Mouse (Mus musculus): ENCODE measurements around the gene Acta2.

Acta2 gene

DNA sequence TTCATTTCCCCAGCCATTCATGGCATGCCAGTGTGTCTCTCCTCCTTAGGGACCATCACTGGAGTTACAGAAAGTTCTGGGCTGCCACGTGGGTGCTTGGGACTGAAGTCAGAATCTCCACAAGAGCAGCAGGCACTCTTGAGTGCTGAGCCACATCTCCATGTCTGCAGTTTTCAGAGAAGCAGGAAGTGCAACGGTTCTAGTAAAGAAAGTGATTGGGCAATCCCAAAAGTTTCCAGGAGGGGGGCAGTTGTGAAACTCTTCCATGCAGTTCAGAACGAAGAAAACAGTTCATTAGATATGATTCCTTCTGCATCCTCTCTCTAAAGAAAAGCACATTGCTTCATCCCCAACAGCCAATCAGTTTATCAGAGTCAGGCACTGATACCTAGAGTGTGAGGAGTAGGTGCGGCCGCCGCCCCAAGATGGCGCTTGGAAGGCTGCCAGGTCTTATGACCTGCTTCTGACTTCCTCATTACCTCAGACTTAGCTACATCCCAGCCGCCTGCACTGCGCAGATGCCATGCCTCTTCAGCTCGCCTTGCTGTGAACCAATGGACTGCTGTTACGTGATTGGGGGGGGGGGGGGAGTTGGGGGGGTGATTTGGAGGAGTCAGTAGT, 14.8 kb upstream of the Acta2 start:
- DNase-seq (ENCODE audit: low spot score), result no peak

DNA sequence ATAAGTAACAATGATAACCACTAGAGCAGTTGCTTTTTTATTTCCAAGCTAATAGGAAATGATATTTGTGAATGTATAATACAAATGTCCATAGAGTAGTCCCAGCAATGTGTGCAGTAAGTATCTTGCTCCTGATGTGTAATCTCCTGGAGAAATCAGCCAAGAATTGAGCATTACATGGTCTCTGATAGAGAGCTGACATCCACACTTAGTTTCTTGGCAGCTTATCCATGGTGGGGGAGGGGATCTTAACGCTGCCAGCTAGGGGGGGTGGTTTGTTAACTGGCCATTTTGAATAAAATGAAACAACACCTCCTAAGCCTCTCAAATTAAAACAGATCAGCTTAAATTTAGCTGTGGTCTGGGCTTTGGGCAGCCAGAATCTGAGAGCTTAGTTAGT, 13.6 kb upstream of the Acta2 start:
- DNase-seq (ENCODE audit: low spot score), result no peak

DNA sequence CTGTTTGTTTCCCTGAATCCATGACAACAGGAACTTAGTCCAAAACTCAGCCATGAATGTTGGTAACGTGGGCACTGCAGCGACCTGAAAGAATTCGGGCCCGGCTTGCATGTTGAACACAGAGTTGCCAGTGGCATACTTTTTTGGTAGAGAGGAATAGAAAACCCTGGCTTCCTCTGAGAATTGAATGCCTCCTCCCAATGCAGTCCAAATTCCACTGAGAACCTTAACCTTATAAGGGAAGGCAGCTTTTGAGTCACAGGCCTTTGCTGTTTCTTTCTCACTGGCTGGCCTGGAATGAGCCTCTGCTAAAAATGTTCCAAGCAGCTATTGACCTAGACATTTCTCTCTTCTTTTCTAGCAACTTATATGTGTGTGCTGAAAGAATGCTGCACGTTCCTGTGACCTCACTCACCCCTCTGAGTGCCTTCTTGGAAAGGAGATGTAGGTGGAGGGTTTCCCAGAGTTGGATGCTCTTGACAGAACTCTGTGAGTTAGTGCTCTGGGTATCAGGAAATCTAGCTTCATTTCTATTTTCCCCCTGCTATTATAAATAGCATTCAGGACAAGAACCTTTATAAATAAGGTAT, 10.3 kb upstream of the Acta2 start:
- no peak for DNase-seq (ENCODE audit: low spot score)

DNA sequence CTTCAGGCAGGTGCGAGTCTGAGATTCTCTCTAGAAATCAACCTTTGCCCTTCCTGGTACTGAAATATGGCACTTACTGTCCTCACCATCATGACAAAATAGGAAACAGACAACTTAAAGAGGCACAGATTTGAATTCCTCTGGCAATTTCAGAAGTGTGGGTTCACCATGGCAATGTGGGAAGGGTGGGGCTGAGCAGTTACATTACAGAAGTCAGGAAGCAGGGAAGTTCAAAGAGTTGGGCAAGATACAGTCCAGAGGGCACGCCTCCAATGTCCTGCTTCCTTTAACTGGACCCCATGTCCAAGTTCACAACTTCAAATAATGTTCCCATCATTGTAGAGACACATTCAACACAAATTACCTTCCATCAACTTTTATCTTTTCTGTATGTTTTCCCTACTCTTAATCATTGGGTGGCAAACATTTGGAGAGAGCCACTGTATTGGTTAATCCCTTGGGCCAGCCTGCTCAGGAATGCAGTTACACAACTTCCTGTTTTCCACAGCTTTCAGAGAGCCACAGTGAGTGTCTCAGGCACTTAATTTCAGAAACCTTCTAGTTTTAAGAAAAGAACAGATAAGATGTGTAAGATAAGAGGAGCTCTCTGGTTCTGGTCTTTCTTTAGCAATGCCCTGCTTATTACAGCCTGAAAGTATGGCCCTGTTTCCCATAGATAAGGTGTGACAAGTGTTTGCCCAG, 7.0 kb upstream of the Acta2 start:
- no peak for DNase-seq (ENCODE audit: low spot score)

GRCm38 (mm10) chr19:34256936-34257335, 1.5 kb upstream of the Acta2 start:
- DNase-seq (ENCODE audit: low spot score), result no peak

DNA sequence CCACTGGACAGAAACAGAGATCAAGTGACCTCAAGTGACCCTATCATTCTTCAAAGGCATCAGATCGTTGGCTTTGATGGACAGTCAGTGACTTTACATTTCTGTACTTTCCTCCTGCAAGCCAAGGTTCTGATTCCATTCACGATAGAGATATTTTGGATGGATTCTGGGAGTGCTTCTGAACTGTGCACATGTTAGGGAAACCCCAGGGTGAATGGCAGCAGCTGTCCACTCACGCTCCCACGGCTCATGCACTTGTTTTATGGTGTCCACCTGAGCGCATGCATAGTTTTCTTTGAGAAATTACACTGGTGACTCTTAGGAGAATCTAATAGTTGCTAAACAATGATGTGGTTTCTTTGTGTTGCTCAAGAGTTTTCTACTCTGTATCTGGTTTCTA, 759 bp upstream of the Acta2 start:
- no peak for DNase-seq (ENCODE audit: low spot score)

DNA sequence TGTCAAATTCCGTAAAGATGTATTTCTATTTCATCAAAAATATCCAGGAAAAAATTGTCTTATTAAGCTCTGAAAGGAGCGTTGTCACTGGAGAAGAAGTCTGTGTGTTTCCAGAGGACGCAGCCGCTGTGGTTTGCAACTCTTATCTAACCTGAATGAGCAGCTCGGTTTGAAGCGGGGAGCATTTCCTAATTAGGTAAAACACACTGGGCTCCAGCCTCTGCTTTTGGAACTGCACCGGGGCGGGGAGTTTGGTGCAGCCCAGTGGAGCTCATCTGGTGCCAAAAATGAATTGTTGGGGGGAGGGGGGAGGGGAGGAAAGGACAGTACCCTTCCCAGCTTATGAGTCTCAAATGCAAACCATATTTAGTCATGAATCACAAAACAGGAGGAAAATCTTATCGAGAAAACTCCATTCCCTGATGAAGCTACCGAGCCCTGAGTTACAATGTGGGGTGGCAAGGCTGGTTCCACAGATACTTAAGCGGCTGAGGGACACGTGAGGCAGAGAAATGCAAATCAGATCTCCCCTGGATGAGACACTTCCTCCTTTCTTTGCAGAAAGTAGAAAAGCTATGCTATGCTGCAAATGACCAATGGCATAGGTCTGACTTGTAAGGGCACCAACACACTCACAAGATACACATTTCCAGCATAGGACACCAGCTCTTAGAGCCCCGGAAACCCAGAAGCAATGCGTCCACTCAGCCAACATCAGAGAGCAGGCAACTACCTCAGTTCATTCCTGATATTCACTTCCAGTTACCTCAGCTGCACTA, 1.1 kb downstream of the Acta2 start:
- peak; percentile 28 for DNase-seq (ENCODE audit: low spot score)

GRCm38 (mm10) chr19:34252450-34252849, 2.9 kb downstream of the Acta2 start:
- no peak for DNase-seq (ENCODE audit: low spot score)

DNA sequence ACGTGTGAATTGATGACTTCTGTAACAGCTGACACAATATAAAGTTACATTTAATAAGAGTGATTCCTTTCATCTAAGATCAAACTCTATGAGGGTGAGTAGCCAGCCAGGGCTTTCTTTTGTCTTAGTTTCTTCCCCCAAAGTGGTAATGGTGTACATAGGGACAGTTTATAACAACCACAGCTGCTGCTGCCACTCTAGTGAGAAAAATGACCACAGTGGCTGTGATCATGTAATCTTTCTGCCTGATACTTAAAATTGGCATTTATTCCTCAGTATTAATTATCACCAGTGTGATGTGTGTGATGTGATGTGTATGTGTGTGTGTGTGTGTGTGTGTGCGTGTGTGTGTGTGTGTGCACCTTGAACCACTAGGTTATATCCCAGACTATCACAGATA, 3.5 kb downstream of the Acta2 start:
- no peak for DNase-seq (ENCODE audit: low spot score)

DNA sequence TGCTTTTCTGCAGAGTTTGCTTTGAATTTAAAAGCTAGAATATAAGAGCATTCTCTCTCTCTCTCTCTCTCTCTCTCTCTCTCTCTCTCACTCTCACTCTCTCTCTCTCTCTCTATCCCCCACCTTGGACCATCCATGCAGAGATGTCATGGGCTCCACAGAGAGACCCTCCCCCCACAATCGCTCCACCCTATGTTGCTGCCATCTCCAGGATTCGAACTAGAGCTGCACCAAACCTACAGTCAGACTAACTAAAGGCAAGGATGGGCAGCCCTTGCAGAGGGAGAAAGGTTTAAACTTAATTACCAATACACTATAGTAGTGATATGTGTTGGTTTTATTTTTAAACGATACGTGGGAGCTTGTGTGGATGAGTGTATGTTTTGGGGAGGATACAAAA, 4.8 kb downstream of the Acta2 start:
- DNase-seq (ENCODE audit: low spot score), result no peak

- DNase-seq (ENCODE audit: low spot score), result peak; percentile 46
These were observed 6.8 kb downstream of the Acta2 start for GRCm38 (mm10) chr19:34248558-34248957.

GRCm38 (mm10) chr19:34244056-34244455, 11.3 kb downstream of the Acta2 start:
- peak; percentile 66 for DNase-seq (ENCODE audit: low spot score)

DNA sequence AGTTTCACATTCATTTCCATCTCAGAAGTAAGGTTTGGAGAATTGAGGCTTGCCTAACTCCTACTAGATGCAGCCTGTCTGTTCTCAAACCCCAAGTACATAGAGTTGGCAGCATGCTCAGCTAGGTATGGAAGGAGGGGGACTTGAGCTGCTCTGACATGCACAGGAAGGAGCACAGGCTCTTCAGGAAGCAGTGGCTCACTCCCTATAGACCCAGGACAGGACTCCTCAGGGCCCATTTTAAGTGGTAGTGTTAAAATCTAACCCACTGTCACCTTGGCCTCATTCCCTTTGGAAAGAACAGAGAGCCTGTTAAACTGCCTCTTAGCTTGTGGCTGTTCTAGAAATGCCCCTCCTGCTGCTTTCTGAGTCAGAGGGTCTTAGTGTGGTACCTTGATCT, 12.5 kb downstream of the Acta2 start:
- DNase-seq (ENCODE audit: low spot score), result no peak

- DNase-seq (ENCODE audit: low spot score), result peak; percentile 31
These were observed 14.0 kb downstream of the Acta2 start for GRCm38 (mm10) chr19:34241247-34241915.

GRCm38 (mm10) chr19:34240273-34241039, 14.9 kb downstream of the Acta2 start:
- no peak for DNase-seq (ENCODE audit: low spot score)

GRCm38 (mm10) chr19:34237746-34238145, 17.6 kb downstream of the Acta2 start:
- DNase-seq (ENCODE audit: low spot score), result no peak

DNA sequence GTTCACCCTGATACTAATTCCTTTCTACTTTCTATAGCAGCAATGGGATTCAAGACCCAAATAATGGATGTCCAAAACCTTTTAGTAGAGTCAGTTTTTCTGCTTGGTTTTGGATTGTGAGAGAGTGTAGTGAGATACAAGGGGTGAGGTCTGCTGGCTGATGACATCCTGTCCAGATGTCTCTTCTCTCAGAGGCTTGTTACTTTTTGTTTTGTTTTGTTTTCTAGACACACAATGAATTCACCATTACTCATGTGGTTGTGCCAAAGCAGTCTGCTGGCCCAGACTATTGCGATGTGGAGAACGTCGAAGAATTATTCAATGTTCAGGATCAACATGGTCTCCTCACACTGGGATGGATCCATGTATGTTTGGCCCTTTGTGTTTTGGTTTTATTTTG, 19.3 kb downstream of the Acta2 start:
- no peak for DNase-seq (ENCODE audit: low spot score)

DNA sequence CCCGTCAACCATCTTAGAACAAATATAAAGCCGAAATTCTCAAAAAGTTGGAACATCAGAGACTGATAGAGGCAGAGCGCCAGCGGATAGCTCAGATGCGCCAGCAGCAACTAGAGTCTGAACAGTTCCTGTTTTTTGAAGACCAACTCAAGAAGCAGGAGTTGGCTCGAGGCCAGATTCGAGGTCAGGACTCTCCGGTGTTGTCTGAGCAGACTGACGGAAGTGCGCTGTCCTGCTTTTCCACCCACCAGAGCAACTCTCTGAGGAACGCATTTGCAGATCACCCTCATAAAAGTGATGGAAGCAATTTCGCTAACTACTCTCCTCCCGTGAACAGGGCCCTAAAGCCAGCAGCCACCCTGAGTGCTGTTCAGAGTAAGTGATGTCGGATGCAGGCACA, 21.4 kb downstream of the Acta2 start:
- peak; percentile 22 for DNase-seq (ENCODE audit: low spot score)

DNA sequence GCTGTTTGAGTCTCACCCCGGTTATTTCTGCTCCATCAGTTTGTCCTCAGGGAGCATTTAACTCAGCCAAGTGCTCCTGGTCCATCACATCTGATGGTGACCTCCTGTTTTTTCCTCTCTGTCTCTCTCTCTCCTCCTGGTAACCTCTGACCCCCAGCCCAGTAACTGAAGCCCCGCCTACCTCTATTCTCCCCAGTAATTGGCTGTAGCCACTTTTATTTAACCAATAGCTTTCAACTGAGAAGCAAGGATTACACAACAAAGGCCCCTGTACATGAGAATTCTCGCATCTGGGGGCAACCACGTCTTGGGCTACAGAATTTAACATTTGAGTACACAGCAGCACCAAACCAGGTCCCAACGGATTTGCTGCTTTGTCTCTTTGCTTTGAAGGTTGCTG, 23.1 kb downstream of the Acta2 start:
- DNase-seq (ENCODE audit: low spot score), result no peak

- no peak for DNase-seq (ENCODE audit: low spot score)
These were observed 23.8 kb downstream of the Acta2 start for GRCm38 (mm10) chr19:34231596-34231995.

GRCm38 (mm10) chr19:34222805-34223204, 32.6 kb downstream of the Acta2 start:
- no peak for DNase-seq (ENCODE audit: low spot score)
